ENCODE assay signal across 8 mouse cellular contexts in the genomic region with DNA sequence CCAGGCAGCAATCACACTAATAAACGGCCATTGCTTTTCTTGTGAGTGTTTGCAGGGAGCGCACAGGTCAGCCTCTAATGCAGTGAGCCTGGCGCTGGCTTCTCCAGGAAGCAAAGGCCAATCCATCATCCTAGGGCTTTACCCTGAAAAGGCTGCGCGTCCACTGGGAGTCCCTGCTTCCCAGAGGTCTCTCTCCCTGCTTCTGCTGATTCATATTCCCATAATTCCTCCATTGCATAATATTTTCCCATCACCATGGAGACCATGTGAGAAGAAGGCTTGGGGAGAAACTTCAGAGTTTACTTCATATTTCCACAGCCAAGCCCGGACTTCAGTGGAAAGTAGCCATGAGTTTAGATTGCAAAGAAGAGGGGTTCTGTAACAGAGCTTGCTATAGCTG. TPM values are rescaled to one million over a fixed set of nuclear protein-coding genes. Genes with fewer than 3 reads are reported as not detected.
A peak's percentile ranks its signal among the peaks of the same experiment; 100 is the strongest.
DNase-seq lines count a peak whose midpoint lies in the region; ATAC-seq and TF ChIP-seq lines count a peak whose summit lies in the region.

No protein-coding gene starts in this region.

- H3K36me3 ChIP-seq in hindbrain, postnatal 0 days (ENCODE audit: insufficient read depth, low read length): no peaks in the 10 kb centered on the region
- no peaks in the 10 kb centered on the region for H3K36me3 ChIP-seq in liver, postnatal 0 days (replicated peaks; ENCODE audit: insufficient read depth, low read length)

- 41% methylated on average over 6 of the region's 6 CpGs for WGBS in hindbrain, postnatal 0 days
- 60% methylated on average over 6 of the region's 6 CpGs for WGBS in liver, postnatal 0 days (ENCODE audit: insufficient replicate concordance)

- ATAC-seq in hindbrain, postnatal 0 days: no peak
- peak; percentile 36; the same call in 1 of the 2 replicates for ATAC-seq in liver, postnatal 0 days

- H3K4me2 ChIP-seq in hindbrain, postnatal 0 days (ENCODE audit: low read depth, low read length): no peak overlapping the region
- no peak overlapping the region for H3K4me2 ChIP-seq in liver, postnatal 0 days (ENCODE audit: low read depth, low read length)

- no peaks in the 10 kb centered on the region for H3K4me1 ChIP-seq in hindbrain, postnatal 0 days (ENCODE audit: insufficient read depth, low read length)
- H3K4me1 ChIP-seq in liver, postnatal 0 days (ENCODE audit: insufficient read depth): no peaks in the 10 kb centered on the region

- H3K4me3 ChIP-seq in hindbrain, postnatal 0 days (ENCODE audit: low read length): no peak overlapping the region
- no peak overlapping the region for H3K4me3 ChIP-seq in liver, postnatal 0 days (ENCODE audit: low read depth, low read length)

- no peak overlapping the region for H3K9ac ChIP-seq in hindbrain, postnatal 0 days (replicated peaks; ENCODE audit: low read length)
- H3K9ac ChIP-seq in liver, postnatal 0 days (replicated peaks): no peak overlapping the region

- no peak for TF ChIP-seq CTCF in brain, embryonic 14.5 days (IDR thresholded peaks at IDR 0.05; ENCODE audit: borderline replicate concordance, extremely low read depth, insufficient read depth, insufficient read length)
- TF ChIP-seq CTCF in hindbrain, postnatal 0 days (IDR thresholded peaks at IDR 0.05; ENCODE audit: low read depth): no peak
- no peak for TF ChIP-seq CTCF in liver, postnatal 0 days (IDR thresholded peaks at IDR 0.05; ENCODE audit: low read depth)

- H3K27me3 ChIP-seq in hindbrain, postnatal 0 days (ENCODE audit: insufficient read depth, low read length): no peaks in the 10 kb centered on the region
- no peaks in the 10 kb centered on the region for H3K27me3 ChIP-seq in liver, postnatal 0 days (ENCODE audit: insufficient read depth, low read length)

- H3K27ac ChIP-seq in hindbrain, postnatal 0 days: no peak overlapping the region
- no peak overlapping the region for H3K27ac ChIP-seq in liver, postnatal 0 days (ENCODE audit: low read depth)

- intact Hi-C loops in left cerebral cortex, postnatal 25 days (cut with DNase I): no loop called here

- no peaks in the 10 kb centered on the region for H3K9me3 ChIP-seq in hindbrain, postnatal 0 days (ENCODE audit: low read length)
- H3K9me3 ChIP-seq in liver, postnatal 0 days (ENCODE audit: low read length): no peaks in the 10 kb centered on the region

- no peak for TF ChIP-seq EP300 in liver, postnatal 0 days (IDR thresholded peaks at IDR 0.05; ENCODE audit: low read depth)

- TF ChIP-seq POLR2A in brain, embryonic 14.5 days (IDR thresholded peaks at IDR 0.05; ENCODE audit: borderline replicate concordance, extremely low read depth, insufficient read depth, insufficient read length, poor library complexity, severe bottlenecking): no peak

- DNase-seq in left cerebral cortex, postnatal 25 days (ENCODE audit: low spot score in 2 of 2): peak; percentile 55 to 68
- no peak for DNase-seq in left cerebral cortex, adult 11 months (ENCODE audit: low spot score)
- DNase-seq in brain, embryonic 14.5 days (ENCODE audit: low read depth): peak; percentile 45
- DNase-seq in hindbrain, postnatal 0 days (ENCODE audit: low spot score): peak; percentile 43
- DNase-seq in liver, postnatal 0 days: no peak
- no peak for DNase-seq in cerebellum, postnatal 4 days (ENCODE audit: low spot score in 2 of 2)
- no peak for DNase-seq in thymus, postnatal 0 days (ENCODE audit: low spot score)
- DNase-seq in thymus, postnatal 4 days: no peak

RNA-seq across cellular contexts. Expression of gene Eml1, which starts 33.2 kb away (rescaled TPM):
- total RNA-seq in left cerebral cortex, postnatal 25 days (2021): 10 to 100 TPM; 66.0 to 69.3 TPM
- polyA plus RNA-seq in brain, embryonic 14.5 days (2012; rRNA removed): 40.9 and 45.6 TPM in 2 replicates
- 45.8 and 55.2 TPM in 2 replicates for total RNA-seq in hindbrain, postnatal 0 days (2014; rRNA removed)
- 41.2 and 42.1 TPM in 2 replicates for polyA plus RNA-seq in hindbrain, postnatal 0 days (2015; fragmentation: Nextera tagmentation; extraction: Ambion mirVana)
- polyA plus RNA-seq in liver, postnatal 0 days (2015; fragmentation: Nextera tagmentation; extraction: Ambion mirVana): 4.6 and 4.8 TPM in 2 replicates
- polyA plus RNA-seq in thymus, postnatal 0 days (2015; fragmentation: Nextera tagmentation; extraction: Ambion mirVana): 3.7 and 3.9 TPM in 2 replicates

Comparison
In these comparisons a context has a peak if more than half of its experiments do, and no peak if none do; other contexts are left out.
1. DNase-seq: peak in left cerebral cortex, postnatal 25 days (2 of 2), brain, embryonic 14.5 days (single experiment) and hindbrain, postnatal 0 days (single experiment); none in left cerebral cortex, adult 11 months (single experiment), liver, postnatal 0 days (single experiment), cerebellum, postnatal 4 days (0 of 2), thymus, postnatal 0 days (single experiment) and thymus, postnatal 4 days (single experiment).